Mouse (Mus musculus) B cell, adult 2 months (primary cell): Measurements from ENCODE around the gene AC170998.1.
A peak's percentile ranks its signal among the peaks of the same experiment; 100 is the strongest.
"Not testable (repeated sequence)": the region's sequence is repeated elsewhere in the genome, so short reads cannot be mapped to it uniquely, and the experiment has no call there.

ENCODE experiments used
- DNase-seq, 2 experiments: peaks; one replicate each; pipeline ENCODE4 v3.0.0; 2022

AC170998.1 gene

DNA sequence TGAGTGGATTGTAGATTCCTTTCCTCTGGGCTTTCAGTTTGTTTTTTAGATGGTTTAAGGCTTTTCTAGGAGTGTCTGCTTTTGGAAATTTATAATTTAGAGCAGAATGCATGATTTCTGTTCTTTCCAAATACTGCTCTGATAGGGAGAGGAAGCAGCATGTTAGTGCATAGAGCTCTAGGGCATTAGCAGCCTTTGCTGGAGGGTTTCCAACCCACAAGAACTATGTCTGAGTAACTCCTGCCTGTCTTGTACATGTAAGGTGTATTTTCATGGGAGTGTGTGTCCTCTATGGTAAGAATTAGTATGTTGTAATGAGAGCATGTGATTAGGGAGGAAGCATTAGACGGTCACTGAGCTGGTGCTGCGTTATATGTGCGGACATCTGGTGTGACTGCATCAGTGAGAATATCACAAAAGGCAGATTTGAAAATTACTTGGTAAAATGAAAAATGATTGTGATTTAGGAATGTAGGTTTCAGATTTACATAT is 18.7 kb upstream of the AC170998.1 start:
- DNase-seq = no peak

DNA sequence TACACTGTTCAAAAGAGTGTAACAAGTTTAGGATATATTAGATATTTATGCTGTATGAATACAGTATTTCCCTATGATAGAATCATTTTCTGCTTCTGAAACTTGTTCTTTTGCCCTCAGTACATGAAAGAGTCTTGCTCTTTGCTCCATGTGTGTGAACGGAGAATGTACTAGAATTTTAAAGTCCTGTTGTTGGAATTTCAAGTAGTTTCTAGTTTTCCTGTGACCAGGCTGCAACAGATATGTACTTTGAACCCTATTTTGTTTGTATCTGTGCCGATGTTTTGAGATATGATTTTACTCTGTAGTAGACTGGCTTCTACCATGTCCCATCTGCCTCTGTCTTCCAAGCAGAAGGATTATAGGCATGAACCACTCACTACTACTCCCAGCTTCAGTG is 18.1 kb upstream of the AC170998.1 start:
- no peak for DNase-seq

DNA sequence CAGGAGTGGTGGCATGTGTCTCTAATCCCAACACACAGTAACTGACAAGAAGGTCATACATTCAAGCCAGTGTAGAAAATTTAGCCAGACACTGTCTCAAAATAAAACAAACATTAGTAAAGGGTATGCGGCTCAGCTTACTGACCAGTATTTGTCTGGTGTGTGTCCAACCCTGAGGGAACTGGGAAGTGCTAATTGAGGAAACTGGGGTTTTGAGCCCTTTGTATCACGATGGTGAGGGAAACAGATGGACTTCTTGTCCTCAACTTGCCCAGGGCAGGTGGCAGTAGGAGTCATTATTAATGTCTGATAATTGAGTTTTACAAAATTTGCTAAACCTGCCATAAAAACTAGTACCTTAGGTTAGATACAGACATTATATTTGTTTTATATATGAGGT is 16.9 kb upstream of the AC170998.1 start:
- DNase-seq = no peak

DNA sequence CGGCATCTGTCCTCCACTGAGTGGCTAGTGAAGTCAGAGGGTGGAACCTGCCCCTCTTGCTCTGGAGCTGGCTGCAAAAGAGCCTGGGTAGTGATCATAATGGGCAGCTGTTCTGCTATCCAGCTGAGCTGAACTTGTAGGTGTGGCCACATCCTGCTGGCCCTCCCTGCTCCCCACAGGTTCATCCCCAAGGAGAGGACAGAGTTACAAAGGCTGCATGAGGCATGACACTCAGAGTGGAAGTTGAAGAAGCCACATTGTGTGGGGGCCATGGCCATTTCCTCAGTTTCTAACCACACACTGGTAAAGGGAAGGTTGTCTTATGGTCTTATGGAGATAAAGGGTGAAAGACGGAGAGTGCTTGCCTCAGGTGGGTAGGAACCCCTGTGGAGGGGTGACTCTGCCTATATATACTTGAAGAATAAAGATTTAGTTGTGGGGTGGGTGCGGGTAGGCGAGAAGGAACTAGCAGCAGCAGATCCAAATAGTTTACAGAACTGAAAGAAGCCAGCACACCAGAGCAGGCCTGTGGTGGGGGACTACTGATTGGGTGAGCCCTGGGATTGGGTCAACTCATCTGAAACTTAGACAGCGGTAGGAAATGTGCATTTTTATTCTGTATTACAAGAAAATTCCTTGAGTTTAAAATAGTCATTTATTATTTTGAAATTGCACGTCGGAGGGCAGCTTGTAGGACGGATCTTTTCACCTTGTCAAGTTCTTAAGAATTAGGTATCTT is 16.2 kb upstream of the AC170998.1 start:
- peak; percentile 35 to 39 for DNase-seq

DNA sequence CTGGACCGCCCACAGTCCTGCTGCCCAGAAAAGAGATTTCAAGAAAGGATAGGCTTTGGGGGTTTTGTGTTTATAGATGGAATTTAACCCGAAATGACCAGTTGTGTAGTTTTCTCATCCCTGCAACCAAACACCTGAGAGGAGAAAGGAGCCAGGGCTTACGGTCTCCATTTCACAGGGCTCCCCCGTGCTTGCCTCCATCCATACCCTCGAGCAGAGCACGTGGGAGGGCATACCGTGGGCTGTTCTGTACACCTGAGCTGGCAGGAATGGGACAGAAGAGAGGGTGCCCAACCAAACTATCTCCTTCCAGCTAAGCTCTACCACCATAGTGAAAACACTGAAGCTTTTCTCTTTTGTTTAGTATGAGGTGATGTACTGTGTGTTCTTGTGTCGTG is 15.6 kb upstream of the AC170998.1 start:
- DNase-seq = no peak

DNA sequence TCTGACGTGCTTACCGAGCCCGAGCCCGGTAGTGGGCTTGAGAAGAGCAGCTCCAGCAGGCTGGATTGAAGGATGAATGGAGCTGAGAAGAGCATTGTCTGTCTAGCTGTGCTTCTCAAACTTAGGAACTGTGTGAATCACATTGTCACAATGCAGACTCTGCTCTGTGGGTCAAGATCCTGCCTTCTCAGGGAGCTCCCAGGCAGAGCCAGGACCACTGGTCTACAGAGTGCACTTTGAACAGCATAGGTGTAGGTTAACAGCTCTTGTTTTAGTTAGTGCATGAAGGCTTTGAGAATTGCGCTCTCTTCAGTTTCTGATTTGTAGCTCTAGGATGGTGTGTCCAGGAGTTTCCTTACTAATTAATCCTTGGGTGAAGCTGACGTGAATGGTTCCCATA is 14.6 kb upstream of the AC170998.1 start:
- DNase-seq = no peak

DNA sequence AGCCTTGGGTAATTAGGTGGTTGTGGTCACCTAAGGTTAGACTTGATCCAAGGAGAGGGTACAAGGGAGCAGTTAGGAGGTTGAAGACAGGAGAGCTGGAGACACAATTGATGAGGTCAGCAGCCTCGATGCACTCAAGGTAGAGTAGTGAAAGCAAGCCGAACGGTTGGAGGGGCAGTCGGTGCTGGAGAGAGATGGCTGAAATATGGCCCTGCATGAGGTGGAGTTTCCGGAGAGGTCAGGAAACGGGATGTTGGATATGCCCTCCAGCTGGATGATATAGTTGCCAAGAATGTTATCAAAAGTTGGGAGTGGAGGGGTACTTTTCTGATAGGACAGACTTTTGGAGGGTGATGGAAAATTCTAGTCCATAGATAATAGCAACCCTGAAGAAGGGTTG is 13.6 kb upstream of the AC170998.1 start:
- DNase-seq = no peak

DNA sequence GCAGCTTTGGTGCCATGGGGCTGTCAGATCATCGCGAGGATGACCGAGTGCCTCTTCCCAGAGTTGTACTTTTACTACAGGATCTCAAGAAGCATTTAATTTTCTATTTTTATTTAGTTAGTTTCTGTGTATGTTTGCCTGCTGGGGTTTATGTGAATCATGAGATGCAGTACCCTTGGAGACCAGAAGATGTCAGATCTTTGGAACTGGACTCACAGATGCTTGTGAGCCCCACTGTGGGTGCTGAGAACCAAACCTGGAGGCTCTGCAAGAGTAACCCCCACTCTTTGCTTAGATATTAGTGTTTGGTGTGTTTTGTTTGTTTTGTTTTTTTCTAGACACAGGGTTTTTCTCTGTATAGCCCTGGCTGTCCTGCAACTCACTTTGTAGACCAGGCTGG is 11.9 kb upstream of the AC170998.1 start:
- DNase-seq = peak in 1 of 2 experiments; percentile 14

DNA sequence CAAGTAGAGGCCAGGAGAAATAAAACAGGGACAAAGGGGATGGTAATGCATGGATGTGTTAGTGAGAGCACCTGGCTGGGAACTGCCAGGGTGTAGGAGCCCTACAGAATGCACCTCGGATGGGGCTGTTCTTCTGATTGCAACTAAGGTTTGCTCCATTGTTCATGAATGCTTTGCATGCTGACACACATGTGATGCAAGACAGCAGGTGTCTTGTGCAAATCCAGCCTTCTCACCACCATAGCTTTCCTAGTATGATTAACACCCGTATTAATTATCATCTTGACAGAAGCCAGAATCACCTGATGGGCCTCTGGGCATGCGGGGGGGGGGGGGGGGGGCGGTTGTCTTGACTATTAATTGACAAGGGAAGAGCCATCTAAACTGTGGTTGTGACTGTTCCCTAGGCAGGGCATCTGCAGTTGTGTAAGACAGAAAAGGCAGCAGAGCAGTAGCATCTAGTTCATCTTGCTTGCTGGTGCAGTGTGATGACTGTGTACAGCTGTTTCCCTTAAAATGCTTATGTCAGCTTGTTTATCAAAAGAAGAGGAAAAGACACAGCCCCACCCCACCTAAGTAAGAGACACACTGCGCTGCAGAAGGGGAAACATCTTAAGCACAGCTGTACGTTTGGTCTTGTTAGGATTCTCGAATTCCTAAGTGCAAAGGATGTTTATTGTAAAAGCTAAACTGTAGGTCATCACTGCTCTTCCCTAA is 9.9 kb upstream of the AC170998.1 start:
- DNase-seq = no peak

DNA sequence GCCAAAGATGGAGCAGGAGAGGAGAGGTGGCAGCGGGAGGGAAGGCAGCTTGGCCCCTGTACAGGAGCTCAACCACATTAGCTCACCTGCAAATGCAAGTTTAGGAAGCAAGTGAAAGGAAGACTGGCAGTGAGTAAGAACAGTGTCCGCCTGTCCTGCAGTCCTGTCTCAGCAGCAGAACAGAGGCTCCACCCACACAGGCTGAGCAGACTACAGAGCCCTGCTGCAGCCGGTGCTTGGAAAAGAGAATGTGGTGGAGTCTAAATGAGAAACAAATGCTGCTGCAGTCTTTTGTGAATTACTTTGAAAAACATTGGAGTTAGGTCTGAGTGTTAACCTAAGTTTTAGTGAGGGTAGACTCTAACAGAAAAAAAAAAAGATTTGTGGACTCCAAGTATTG is 8.3 kb upstream of the AC170998.1 start:
- DNase-seq = no peak

DNA sequence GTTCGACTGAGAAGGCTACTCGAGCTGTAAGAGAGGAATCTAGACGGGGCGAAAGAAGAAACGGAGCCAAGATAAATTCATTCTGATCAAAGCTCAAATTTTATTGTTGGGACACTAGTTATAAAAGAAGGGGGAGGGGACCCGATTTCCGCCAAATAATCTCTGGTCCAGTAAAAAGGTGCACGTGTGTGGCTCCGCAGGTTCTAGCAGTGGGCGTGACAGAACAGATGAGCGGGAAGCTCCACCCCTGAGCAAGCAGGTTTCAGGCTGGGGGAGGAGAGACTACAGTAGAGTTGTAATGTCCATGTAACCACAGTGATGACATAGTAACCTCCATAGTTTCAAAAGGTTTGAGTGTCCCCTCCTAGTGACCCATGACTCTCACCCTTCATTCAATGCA is 1.6 kb downstream of the AC170998.1 start:
- DNase-seq = not testable (repeated sequence)

DNA sequence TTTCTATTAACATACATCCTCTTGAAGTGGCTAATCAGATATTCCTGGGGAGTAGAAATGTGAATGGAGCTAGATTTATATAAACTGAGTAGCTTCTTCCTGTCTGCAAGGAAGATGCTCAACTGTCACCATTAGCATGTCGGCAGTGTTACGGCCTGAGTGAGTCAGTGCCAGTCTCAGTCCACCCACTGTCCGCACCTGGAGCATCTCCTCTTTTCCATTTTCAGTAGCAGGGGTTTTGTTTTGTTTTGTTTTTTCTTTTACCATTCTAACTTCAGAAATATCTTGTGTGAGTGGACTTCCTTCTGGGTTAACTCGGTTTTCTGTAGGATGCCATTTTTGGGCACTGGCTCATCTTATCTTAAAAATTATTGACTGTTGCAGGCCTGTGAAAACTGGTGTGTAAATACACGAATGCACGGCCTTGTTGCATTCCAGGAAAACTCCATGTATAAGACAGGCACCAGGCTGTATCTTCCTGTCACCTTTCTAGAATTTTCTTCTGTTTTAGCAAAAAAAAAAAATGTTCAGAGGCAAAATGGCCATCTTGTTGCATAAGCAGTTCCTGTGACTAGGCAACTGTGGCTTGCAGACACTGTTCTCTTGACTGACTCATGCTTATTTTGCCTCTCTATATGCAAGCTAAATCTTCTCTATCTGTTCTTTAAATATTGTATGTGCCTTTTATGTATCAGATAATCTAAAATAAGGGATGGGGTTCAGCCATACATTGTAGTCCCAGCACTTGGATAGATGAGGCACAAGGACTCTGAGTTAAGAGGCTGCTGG is 9.6 kb downstream of the AC170998.1 start:
- no peak for DNase-seq

DNA sequence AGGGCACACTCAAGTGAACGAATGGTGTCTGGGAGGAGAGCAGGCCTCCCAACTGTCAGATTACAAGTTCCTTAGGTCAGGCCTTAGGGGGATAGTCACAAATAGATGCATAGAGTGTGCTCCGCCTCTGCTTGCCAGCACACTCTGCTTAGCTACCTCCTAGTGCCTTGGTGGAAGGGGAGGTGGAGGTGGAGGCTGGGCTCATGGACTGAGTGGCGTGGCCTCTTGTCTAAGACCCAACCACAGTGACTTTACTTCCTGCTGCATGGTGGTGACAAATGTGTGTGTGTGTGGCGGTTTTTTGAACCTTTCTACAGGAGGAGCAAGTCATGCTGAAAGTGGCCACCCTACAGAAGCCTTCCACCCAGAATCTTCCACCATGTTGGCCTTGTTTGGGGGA is 10.6 kb downstream of the AC170998.1 start:
- DNase-seq = no peak

DNA sequence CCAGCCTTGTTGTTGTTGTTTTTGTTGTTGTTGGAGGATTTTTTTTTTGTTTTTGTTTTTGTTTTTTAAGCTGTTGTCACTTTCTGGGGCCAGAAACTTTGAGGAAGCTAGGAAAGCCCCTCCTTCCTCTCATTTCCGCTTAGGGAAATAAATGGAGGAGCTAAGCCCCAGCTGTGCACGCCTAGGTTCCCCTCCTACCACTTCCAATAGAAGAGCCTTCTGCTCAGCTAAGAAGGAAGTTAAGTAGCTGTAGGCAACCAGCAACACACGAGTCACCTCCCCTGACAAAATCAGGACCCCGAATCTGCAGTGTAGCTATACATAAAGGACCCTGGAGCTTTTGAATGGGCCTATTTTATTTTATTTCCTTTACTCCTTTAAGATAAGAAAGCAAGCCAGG is 12.1 kb downstream of the AC170998.1 start:
- DNase-seq = no peak

DNA sequence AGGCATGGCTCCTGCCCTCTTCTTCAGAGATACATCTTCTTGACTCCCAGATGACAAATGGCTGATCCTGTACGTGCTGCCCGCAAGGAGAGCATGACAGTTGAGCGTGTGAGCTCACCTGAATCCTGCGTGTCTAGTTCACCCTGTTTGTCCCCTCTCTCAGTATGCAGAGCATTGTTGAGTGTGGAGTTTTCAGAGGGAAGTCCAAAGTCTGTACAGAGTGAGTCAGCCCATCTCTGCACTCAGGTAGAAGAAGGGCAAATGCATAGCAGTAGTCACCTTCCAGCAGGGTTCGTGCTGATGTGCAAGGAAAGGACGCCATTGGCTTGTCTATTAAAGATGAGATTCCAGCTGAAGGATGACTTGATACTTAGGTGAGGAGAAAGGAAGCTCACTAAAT is 13.4 kb downstream of the AC170998.1 start:
- DNase-seq = no peak

DNA sequence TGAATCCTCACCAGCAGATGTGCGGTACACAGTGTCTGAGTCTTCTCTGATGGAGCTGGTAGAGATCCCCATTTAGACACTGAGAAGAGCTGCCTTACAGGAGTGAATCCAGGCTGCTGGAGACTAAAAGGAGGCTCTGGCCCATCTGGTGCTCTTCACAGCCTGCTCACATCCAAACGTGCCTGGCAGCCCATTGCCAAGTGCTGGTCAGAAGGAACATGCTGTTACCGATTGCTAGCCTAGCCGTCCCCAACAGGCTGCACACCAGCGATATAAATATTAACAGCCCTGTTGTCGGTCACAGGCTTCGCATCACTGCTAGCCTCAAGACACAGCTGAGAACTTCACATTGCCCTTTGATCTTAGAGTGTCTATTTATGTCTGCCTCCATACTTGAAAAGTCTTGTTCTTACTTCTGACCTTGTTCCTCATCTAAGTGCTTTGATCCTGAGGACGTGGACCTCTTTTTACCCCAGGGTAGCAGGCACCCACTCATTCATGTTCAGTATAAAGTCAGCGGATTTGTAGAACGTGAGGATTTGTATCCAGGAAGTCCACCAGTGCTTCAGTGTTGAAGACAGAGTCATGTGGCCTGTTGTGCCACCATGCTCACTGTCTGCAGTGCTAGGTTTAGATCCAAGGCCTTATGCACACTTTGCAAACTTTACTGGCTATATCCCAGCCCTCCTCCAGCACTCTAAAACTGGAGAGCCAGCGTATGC is 17.4 kb downstream of the AC170998.1 start:
- no peak for DNase-seq

DNA sequence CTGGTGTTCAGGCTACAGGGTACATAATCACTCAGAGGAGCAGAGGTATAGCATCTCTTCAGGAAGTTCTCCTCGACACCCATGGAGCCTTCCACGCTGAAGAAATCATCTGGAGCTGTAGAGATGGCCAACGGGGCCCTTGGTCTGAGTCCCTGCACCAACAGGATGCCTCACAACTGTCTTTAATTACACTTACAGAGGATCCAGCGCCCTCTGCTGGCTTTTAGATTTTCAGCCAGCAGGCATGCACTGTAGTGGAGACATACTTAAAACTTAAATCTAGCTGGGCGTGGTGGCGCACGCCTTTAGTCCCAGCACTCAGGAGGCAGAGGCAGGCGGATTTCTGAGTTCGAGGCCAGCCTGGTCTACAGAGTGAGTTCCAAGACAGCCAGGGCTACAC is 18.0 kb downstream of the AC170998.1 start:
- peak; percentile 23 for DNase-seq

DNA sequence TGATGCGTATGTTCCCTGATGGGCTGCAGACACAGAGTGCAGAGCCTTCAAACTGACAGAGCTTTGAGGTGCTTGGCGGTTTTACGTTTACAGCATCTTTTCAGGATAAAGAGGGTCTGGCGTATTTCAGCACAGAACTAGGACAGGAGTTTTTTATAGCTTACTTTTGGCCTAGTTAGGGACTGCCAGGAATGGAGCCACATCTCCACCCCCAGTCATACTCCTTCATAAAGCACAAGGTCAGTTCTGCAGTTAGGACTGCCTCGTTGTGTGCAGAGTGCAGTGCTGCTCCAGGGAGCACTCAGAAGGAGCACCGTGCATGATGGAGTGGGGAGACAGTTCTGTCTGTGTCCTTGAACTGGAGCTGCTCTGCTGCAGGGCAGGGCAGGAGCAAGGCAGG is 19.9 kb downstream of the AC170998.1 start:
- DNase-seq = no peak

DNA sequence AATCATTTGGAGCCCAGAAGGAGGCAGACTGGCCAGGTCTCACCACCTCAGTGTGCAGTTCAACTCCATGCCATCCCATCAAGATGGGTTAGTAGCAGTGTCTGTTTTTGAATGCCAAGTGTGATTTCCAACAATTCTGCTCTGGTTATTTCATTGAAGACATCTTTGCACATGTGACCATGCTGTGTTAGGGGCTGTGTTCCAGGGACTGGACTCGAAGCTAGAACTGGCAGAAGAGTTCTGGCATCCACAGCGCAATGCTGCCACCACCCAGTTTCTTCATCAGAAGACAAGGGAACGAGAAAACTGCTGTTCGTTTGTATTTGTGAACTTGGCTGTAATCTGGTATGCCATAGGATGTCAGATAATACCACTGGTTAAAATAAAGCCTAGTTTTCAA is 22.1 kb downstream of the AC170998.1 start:
- no peak for DNase-seq

DNA sequence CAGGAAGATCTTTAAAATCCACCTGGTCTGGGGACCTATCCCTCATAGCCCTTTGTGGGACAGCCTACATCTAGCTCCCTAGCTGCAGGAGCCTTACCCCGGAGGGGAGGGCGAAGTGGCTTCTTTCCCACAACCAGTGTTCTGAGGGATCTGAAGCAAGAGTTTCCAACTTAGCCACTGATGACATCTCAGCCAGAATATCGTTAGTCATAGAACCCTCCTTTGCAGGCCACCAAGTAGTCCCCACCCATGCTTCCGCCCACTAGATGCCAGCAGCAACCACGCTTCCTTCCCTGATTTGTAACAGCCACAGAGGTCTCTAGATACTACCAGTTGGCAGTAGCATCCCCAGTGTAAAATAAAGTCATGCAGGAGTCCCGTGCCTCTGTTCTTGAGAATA is 24.7 kb downstream of the AC170998.1 start:
- no peak for DNase-seq

DNA sequence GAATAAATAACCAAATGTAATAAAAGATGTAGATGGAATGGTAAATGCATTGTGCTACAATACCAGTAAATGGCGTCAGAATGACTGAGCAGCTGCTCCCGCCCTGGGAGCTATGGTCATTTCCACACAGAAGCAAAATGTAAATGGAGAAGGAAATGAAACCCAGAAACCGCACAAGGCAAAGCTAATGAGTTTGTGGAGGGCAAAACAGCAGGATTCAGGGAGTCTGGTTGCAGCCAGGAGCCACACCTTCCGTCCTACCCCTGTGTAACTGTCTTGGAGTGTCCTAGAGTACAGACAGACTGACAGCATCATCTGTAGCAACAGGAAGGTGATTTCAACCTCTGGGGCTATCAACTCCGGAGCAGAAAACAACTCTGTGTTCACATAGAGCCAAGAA is 30.6 kb downstream of the AC170998.1 start:
- DNase-seq = no peak

DNA sequence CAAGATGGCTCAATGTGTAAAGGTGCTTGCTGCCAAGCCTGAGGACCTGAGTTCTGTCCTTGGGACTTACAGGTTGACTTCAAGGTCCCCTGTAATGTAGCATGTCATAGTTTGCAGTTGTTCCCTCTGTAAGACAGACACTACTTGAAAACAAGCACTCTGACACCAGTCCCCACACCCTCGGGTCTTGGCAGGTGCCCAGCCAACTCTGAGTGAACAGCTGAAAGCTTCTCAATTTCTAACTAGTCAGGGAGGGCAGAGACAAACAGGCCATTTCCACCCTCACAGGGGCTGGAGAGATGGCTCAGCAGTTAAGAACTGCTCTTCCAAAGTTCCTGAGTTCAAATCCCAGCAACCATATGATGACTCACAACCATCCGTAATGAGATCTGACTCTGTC is 31.6 kb downstream of the AC170998.1 start:
- DNase-seq = no peak

DNA sequence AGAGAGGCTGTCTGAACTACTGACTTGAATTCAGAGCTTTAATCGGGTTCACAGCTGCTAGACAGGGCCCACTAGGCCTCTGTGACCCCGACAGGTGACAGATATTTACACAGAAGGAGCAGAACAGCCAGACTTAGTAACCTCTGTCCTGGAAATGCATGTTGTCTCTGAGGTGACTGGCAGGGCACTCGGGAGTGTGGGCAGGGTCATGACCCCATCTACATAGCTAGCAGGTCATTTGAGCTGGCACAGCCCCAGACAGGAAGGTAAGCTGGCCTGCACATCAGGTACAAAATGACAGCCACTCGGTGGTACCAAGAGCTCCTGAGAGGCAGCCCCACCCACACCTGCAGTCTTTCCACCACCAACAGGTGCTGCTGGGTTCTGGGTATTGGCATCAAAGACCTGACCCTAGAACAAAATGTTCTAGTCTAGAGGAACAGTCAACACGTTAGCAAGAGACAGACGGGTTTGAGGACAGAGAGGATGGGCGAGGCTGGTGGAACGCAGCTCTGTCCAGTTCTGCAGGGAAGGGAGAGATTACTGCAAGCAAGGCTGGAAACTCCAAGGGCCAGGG is 34.9 kb downstream of the AC170998.1 start:
- DNase-seq = no peak
